Mouse (Mus musculus): Measurements from ENCODE around the gene Tbc1d5.
"Not testable (repeated sequence)": the region's sequence is repeated elsewhere in the genome, so short reads cannot be mapped to it uniquely, and the experiment has no call there.

Tbc1d5 gene

DNA sequence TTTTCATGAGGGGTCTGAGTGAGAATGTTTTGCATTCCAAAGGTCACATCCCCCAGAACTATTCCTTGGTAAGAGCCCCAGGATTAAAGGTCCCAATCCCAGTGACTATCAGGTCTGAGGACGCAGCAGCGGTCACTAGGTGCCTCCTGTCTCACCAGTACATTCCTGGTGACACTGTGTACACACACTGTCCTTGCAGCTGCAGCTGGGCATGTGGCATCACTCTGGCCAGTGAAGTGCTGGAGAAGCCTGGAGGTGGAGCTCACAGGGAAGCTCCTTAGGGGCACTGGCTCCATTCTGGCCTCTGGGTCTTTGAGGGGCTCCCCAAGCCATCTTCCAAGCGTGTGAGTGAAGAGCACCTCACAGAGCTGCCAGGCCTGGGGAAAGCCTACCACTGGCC is 427.2 kb downstream of the Tbc1d5 start:
- DNase-seq (ENCODE audit: low spot score in 2 of 2): no peak

DNA sequence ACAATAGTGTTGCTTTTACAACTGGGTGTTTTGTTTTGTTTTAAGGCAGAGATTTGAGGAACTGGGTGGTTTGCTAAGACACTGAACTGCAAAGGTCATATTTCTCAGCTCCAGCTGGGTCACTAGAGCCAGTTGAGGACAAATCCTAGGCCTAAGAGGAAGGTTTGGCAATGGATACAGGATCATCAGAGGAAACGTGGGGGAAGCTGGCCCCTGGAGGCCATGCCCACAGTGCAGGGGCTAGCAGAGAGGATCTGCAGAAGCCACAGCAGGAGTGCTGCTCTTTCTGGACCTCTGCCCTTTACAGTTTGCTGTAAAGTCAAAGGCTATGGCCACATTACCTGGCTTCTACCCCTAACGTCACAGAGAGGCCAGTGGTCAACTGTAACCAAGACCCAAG is 428.3 kb downstream of the Tbc1d5 start:
- DNase-seq (ENCODE audit: low spot score in 2 of 2): no peak

DNA sequence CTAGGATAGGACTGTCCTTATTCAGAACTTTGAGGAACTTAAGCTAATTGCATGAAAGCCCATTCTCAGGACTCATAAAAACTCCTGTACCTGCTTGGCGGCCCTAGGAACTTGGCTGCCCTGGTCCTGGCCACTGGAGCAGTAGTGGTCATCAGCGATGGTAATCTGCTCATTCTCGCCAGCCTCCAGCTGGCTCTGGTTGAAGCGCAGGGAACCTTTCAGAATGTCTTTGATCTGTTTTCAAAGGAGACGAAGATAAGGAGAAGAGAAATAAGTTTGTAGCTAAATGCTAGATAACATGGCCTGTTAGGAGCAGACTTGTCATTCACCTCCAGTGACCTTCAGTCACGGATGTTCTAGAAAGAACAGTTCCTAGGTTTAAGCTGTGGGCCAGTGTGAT is 437.8 kb downstream of the Tbc1d5 start:
- DNase-seq (ENCODE audit: low spot score in 2 of 2): no peak

GRCm38 (mm10) chr17:50740804-50741203 is 438.3 kb downstream of the Tbc1d5 start:
- no peak for DNase-seq (ENCODE audit: low spot score in 2 of 2)

DNA sequence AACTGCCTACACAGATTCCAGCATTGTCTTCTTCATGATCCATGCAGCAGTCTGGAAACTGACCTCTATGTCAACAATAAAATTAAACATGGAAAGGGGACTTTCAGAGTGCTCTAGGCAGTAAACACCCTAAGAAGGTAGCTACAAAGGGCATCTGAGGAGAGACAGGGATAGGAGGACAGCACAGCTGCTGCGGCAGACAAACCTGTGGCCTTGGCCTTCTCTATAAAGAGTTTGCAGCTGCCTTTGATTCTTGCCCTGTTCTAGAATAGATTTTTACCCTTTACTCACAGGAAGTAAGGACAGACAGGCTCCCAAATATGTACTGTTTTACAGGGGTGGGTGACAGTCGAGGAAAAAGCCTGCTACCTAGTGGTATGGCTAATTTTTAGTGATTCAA is 440.7 kb downstream of the Tbc1d5 start:
- DNase-seq (ENCODE audit: low spot score in 2 of 2): no peak

GRCm38 (mm10) chr17:50737068-50737467 is 442.1 kb downstream of the Tbc1d5 start:
- no peak for DNase-seq (ENCODE audit: low spot score in 2 of 2)

DNA sequence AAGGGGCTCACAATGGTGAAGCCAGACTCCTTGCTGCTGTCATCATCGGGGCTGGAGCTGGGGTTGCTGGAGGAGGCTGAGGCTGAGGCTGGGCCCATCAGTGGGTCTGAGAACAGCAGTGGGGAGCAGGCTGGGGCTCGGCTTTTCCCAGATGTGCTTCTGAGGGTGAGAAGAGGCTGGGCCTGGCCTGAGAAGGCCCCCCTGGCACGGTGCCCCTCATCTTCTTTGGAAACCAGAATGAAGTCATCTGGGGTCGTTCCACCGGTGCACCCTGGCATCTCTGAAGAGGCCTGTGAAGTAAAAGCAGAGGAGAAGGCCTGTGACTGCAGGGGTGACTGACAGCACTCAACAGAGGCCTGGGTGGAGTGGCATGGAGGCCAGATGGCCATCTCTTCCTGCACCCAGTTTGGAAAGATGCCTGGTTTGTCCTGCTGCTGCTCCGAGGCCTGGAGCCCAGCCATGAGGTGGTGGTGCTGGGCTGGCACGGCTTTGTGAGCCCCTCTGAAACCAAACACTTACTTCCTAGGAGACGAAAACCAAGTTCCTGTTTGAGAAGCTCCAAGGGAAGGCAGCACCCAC is 443.1 kb downstream of the Tbc1d5 start:
- DNase-seq (ENCODE audit: low spot score in 2 of 2): no peak

- DNase-seq (ENCODE audit: low spot score in 2 of 2): no peak
These were observed 443.7 kb downstream of the Tbc1d5 start for GRCm38 (mm10) chr17:50735382-50735954.

- DNase-seq (ENCODE audit: low spot score in 2 of 2): no peak
These were observed 444.4 kb downstream of the Tbc1d5 start for GRCm38 (mm10) chr17:50734781-50735180.

- no peak for DNase-seq (ENCODE audit: low spot score in 2 of 2)
These were observed 445.8 kb downstream of the Tbc1d5 start for GRCm38 (mm10) chr17:50733390-50733789.

- DNase-seq (ENCODE audit: low spot score in 2 of 2): no peak
These were observed 447.3 kb downstream of the Tbc1d5 start for GRCm38 (mm10) chr17:50731876-50732275.

DNA sequence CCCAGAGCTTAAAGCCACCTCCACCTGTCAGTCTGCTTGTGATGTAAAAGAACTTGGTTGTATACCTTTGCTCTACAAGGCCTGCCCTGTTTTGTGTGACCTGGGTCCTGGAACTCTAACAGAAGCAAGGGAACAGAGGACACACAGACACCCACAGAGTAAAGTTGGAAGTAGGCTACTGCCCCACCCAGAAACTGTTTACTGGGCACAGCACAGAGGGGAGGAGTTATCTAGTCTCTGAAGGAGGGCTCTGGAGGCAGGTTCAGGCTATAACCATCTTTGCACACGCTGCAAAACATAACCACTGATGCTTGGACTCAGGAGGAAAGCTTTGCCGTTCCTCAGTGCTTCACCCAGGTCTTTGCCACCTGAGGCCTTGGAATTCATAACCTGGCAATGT is 448.3 kb downstream of the Tbc1d5 start:
- no peak for DNase-seq (ENCODE audit: low spot score in 2 of 2)

- no peak for DNase-seq (ENCODE audit: low spot score in 2 of 2)
These were observed 449.6 kb downstream of the Tbc1d5 start for GRCm38 (mm10) chr17:50729577-50729976.

DNA sequence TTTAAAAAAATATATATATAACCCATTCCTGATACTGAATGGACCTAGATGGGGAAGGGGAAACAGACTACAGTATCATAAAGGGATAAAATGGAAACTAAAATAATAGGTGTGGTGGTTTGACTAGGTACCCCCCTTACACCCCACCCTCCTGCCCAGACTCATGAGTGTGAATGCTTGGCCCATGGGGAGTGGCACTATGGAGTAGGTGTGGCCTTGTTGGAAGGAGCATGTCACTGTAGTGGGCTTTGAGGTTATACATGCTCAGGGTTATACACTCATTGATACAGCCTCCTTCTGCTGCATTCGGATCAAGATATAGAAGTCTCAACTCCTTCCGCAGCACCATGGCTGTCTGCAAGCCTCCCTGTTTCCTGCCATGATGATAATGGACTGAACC is 450.1 kb downstream of the Tbc1d5 start:
- no peak for DNase-seq (ENCODE audit: low spot score in 2 of 2)

- DNase-seq (ENCODE audit: low spot score in 2 of 2): no peak
These were observed 452.9 kb downstream of the Tbc1d5 start for GRCm38 (mm10) chr17:50726265-50726664.

DNA sequence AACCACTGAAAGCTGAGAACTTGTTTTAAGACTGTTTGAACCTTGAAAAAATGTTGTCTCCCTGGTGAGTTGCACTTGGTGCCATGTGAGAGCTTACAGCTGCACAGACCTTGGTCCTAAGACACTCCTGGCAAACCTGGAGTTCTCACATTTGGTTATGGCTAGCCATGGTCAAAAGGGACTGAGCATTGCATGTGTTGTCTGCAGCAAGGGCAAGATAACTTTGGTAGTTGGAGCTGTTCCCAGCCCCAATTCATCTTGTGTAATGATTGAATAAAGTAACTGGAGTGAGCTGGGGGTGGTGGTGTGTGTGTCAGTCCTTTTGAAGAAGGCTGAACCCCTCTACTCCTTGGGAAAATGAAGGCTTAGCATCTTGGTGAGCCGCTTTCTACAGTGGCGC is 454.8 kb downstream of the Tbc1d5 start:
- no peak for DNase-seq (ENCODE audit: low spot score in 2 of 2)

DNA sequence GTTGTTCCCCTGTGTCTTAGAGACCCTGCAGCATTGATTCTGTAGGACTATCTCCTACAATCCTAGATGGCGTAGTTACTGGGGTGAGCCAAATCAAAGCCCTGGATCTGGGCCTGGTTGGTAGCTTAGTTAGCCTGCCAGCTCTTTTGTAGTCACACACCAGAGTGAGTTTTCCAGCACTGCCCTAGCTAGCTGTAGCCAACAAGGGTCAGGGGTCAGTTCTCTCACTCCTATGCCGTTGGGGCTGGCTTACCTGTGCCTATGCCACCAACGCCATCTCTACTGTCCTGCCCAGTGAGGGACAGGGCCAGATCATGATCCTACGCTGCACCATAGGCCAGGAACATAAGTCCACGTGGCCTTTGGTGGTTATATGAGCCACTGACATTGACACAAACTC is 461.6 kb downstream of the Tbc1d5 start:
- no peak for DNase-seq (ENCODE audit: low spot score in 2 of 2)

- no peak for DNase-seq (ENCODE audit: low spot score in 2 of 2)
These were observed 468.5 kb downstream of the Tbc1d5 start for GRCm38 (mm10) chr17:50710497-50711222.

- not testable (repeated sequence) for DNase-seq (ENCODE audit: low spot score in 2 of 2)
These were observed 480.7 kb downstream of the Tbc1d5 start for GRCm38 (mm10) chr17:50698410-50698809.

- no peak for DNase-seq (ENCODE audit: low spot score in 2 of 2)
These were observed 491.0 kb downstream of the Tbc1d5 start for GRCm38 (mm10) chr17:50688135-50688534.

GRCm38 (mm10) chr17:50687670-50688069 is 491.5 kb downstream of the Tbc1d5 start:
- DNase-seq (ENCODE audit: low spot score in 2 of 2): no peak

GRCm38 (mm10) chr17:50684960-50685645 is 494.0 kb downstream of the Tbc1d5 start:
- DNase-seq (ENCODE audit: low spot score in 2 of 2): no peak

Measured in frontal cortex, postnatal 14 days (tissue).